ENCODE assay signal across 26 mouse cellular contexts in genomic region chr4:102538266-102538665, GRCm38 (mm10).
DNase-seq lines count a peak whose midpoint lies in the region; TF ChIP-seq lines count a peak whose summit lies in the region.
"Had no signal": no experiment of that assay in that cellular context is flagged by ENCODE, and none has a peak within 500 bp of the region (broad histone marks: within the 10 kb centered on the region; RNA-seq: fewer than 3 reads in every experiment).

No protein-coding gene starts in this region.

- H3K4me3 ChIP-seq in myocyte, result no peak overlapping the region
- H3K4me3 ChIP-seq: embryonic facial prominence, embryonic 13.5 days; embryonic facial prominence, embryonic 15.5 days; erythroblast, embryonic 14.5 days; forebrain, embryonic 13.5 days; forebrain, embryonic 15.5 days had no signal

- H3ac ChIP-seq in myocyte (ENCODE audit: control insufficient read depth, insufficient read length), result no peak overlapping the region

- H3K36me3 ChIP-seq in myocyte (ENCODE audit: control insufficient read depth, insufficient read depth), result no peaks in the 10 kb centered on the region
- H3K36me3 ChIP-seq: embryonic facial prominence, embryonic 13.5 days; embryonic facial prominence, embryonic 15.5 days; forebrain, embryonic 15.5 days; G1E had no signal

- intact Hi-C loops in heart, postnatal 25 days (cut with DNase I), result no loop called here
- intact Hi-C loops in left cerebral cortex, postnatal 25 days (cut with DNase I), result no loop called here

- H3K27me3 ChIP-seq in myocyte (ENCODE audit: control insufficient read depth, insufficient read depth, insufficient read length), result no peaks in the 10 kb centered on the region
- H3K27me3 ChIP-seq: CH12.LX; embryonic facial prominence, embryonic 13.5 days; embryonic facial prominence, embryonic 15.5 days; forebrain, embryonic 13.5 days; forebrain, embryonic 15.5 days; Patski had no signal

- no peaks in the 10 kb centered on the region for H3K79me2 ChIP-seq in myocyte (ENCODE audit: control insufficient read depth, insufficient read depth)

- no peak for TF ChIP-seq POLR2A in myocyte (IDR thresholded peaks at IDR 0.05; ENCODE audit: insufficient read length, low read depth)

- H3K4me2 ChIP-seq in myocyte (ENCODE audit: low read depth), result no peak overlapping the region
- H3K4me2 ChIP-seq: embryonic facial prominence, embryonic 13.5 days; embryonic facial prominence, embryonic 15.5 days; forebrain, embryonic 13.5 days; forebrain, embryonic 15.5 days had no signal

- DNase-seq in gastrocnemius, adult 18-20 months (ENCODE audit: low spot score), result peak; percentile 19
- no peak for DNase-seq in gastrocnemius, postnatal 10 days
- peak; percentile 21 for DNase-seq in heart, adult 11 months
- DNase-seq in heart, postnatal 25 days (ENCODE audit: low spot score), result no peak
- peak; percentile 87 for DNase-seq in fat pad, adult 2 months (ENCODE audit: extremely low read depth, low read depth, low spot score)
- DNase-seq in left cerebral cortex, postnatal 25 days (ENCODE audit: low spot score in 2 of 2), result no peak
- no peak for DNase-seq in embryo, embryonic 10.5 days (ENCODE audit: low spot score)
- DNase-seq: adrenal gland, adult 8-10 months; adrenal gland, postnatal 14 days; adrenal gland, postnatal 36 days; B cell, adult 2 months; cerebellum, adult 11-12 months; cerebellum, adult 2 months; cerebellum, adult 9-10 months; cerebellum, postnatal 10 days; cerebellum, postnatal 25 days; embryo, embryonic 11 days had no signal

TF ChIP-seq in myocyte, 11 proteins besides CTCF, POLR2A, EP300 and RAD21:
- TF ChIP-seq E2F4 (IDR thresholded peaks at IDR 0.05; ENCODE audit: insufficient read depth), result no peak
- no peak for TF ChIP-seq TCF3 (IDR thresholded peaks at IDR 0.05; ENCODE audit: insufficient read length, low read depth)
- no peak for TF ChIP-seq USF1 (IDR thresholded peaks at IDR 0.05; ENCODE audit: low read depth)
- TF ChIP-seq REST (IDR thresholded peaks at IDR 0.05; ENCODE audit: insufficient read depth, insufficient read length), result no peak
- peak in 1 of 3 experiments; percentile 30 for TF ChIP-seq MYOG (IDR thresholded peaks at IDR 0.05; ENCODE audit: control insufficient read depth in 1 of 3, insufficient read depth in 1 of 3, insufficient read length in 2 of 3, low read depth in 2 of 3)
- no peak for TF ChIP-seq POLR2AphosphoS2 (IDR thresholded peaks at IDR 0.05; ENCODE audit: insufficient read length, low read depth)
- TF ChIP-seq MAX (IDR thresholded peaks at IDR 0.05; ENCODE audit: low read depth), result no peak
- no peak for TF ChIP-seq CEBPB (IDR thresholded peaks at IDR 0.05; ENCODE audit: insufficient read depth, poor library complexity, severe bottlenecking)
- peak; percentile 42 for TF ChIP-seq TCF12 (IDR thresholded peaks at IDR 0.05; ENCODE audit: insufficient read depth, poor library complexity, severe bottlenecking)
- TF ChIP-seq SRF (IDR thresholded peaks at IDR 0.05; ENCODE audit: control insufficient read depth, insufficient read length, low read depth), result no peak
- TF ChIP-seq MYOD1 (IDR thresholded peaks at IDR 0.05; ENCODE audit: control insufficient read depth in 1 of 3, insufficient read length in 2 of 3, low read depth in 2 of 3), result peak; percentile 3 to 59 (median 19)
TF ChIP-seq in myocyte: peak in this region for 3.

Comparison
In these comparisons a context has a peak if more than half of its experiments do, and no peak if none do; other contexts are left out.
1. DNase-seq: peak in gastrocnemius, adult 18-20 months (single experiment), heart, adult 11 months (single experiment) and fat pad, adult 2 months (single experiment); none in gastrocnemius, postnatal 10 days (single experiment), heart, postnatal 25 days (single experiment), left cerebral cortex, postnatal 25 days (0 of 2) and embryo, embryonic 10.5 days (single experiment).